Mouse (Mus musculus): Measurements from ENCODE around the gene Gimap7.

Gene Gimap7

GRCm38 (mm10) chr6:48738961-48739779 lies 20.7 kb downstream of the Gimap7 start, which contains the start of gene Gimap1:
Gimap1 (plus strand) TSS chr6:48739054.
- in situ Hi-C loops (cut with MboI; ENCODE audit: unreplicated experiment in 2 of 2), result loop anchor here (5.0 kb wide), 1 partner anchor 37 kb away; no protein-coding TSS in a partner anchor

- in situ Hi-C loops (cut with MboI; ENCODE audit: unreplicated experiment in 2 of 2), result loop anchor here (5.0 kb wide), 1 partner anchor 37 kb away; no protein-coding TSS in a partner anchor
Observed at GRCm38 (mm10) chr6:48739780-48740055, 21.3 kb downstream of the Gimap7 start.

- in situ Hi-C loops (cut with MboI; ENCODE audit: unreplicated experiment in 2 of 2), result no loop called here
Observed at GRCm38 (mm10) chr6:48740501-48741169, 22.2 kb downstream of the Gimap7 start.

- in situ Hi-C loops (cut with MboI; ENCODE audit: unreplicated experiment in 2 of 2), result no loop called here
Observed at GRCm38 (mm10) chr6:48741273-48741672, 22.9 kb downstream of the Gimap7 start.

DNA sequence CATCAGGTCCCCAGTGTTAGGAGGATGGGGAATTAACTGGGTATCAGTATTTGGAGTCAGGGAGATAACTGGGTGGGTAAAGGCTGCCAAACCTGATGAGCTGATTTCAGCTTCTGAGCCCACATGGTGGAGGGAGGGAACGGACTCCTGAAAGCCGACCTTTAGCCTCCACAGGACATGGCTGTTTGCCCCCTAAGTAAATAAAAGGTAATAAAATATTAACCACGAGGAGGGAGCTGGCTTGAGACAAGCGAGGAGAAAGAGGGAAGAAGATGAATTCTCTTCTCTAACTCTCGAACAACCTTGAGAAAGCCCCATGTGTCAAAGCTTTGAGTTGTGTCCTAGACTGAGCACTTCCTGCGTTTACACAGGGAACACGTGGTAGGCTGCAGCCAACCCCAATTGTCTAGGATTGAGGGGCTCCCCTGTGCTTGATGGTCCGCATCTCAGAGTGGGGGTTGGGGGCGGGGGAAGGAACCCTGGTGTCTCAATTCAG lies 23.3 kb downstream of the Gimap7 start:
- in situ Hi-C loops (cut with MboI; ENCODE audit: unreplicated experiment in 2 of 2), result no loop called here

GRCm38 (mm10) chr6:48742422-48743351 lies 24.3 kb downstream of the Gimap7 start:
- in situ Hi-C loops (cut with MboI; ENCODE audit: unreplicated experiment in 2 of 2), result no loop called here

GRCm38 (mm10) chr6:48745490-48745889 lies 27.1 kb downstream of the Gimap7 start:
- in situ Hi-C loops (cut with MboI; ENCODE audit: unreplicated experiment in 2 of 2), result loop anchor here in 1 of 2 experiments (5.0 kb wide), 1 partner anchor 98 kb away; the partner anchor contains the start of gene Gimap8

DNA sequence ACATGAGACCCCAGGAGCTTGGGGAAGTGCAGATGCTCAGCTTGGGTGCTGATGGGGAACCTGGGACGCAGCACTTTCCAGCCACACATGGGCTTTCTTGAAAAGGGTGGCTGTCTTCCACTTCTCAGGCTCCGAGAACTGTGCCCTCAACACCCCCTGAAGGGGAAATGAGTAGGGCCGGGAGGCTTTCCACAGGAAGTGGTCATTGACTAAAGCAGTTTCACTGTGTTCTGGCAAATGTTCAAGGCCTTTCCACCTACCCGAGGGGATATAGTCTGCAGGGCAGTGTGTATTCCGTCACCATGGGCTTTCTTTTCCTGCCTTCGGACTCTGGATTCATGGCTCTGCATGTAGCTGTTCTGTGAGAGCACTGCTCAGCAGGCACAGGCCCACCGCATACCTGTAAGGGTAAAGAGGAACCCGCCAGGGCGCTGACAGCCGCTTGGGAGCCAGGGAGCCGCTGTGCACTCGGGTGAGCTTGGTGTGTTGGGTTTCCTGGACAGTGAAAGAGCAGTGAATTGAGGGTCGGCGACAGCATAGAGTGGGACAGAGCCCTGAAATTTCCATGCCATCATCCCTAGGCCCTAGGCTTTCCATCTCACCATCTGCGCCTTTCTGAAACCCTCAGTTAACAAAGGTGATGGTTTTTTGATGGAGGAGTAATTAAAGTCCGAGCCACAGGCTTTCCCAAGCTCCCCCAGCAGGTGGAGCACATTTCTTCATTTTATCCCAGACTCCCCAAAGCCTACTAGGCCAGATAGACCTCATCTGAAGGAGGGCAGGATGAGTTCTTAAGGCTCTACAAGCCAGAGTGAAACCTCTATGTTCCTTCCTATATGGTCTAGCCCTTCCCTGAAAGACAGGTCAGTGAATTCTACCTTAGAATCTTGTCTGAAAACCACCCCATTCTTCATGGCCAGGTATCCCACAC lies 27.8 kb downstream of the Gimap7 start, which contains the start of gene Gimap5:
Gimap5 (plus strand) TSS at position 239 of the 931 bp plus-strand sequence.
- in situ Hi-C loops (cut with MboI; ENCODE audit: unreplicated experiment in 2 of 2), result loop anchor here in 1 of 2 experiments (5.0 kb wide), 1 partner anchor 99 kb away; the partner anchor contains the start of gene Gimap8

DNA sequence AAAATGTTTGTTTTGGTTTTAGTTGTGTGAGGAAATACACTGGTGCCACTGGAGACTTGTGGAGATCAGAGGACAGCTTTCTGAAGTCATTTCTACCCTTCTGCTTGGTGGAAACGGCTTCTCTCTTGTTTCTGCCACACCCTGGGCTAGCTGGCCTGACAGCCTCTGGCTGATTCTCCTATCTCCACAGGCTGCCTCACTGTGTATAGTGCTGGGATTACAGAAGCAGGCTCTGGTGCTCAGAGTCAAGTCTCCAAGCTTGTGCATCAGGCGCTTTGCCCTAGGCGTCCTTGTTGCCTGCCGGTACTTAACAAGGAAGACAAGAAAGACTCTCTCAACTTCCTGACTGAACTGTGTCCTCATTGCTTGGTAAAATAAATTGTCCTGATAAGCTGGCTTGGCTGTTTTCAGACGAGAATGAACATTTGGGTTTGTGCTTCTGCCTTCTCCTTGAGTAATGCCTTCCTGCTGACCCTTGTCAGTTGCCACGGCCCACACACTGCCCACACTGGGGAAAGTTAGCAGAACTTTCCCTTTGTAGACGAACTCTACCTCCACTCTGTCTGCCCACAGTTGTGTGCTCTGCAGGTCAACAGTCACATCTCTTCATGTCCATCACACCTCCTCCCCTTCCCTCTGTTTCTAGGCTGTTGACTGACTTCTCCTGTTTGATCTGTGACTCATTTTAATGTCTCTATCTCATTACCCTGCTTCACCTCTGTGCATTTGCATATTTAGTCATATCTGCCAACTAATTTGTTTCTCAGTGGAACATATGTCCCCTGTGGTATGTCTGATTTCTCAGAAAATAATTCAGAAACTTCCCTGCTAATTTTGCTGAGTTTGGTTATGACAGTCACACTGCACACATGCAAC lies 28.9 kb downstream of the Gimap7 start:
- in situ Hi-C loops (cut with MboI; ENCODE audit: unreplicated experiment in 2 of 2), result loop anchor here in 1 of 2 experiments (5.0 kb wide), 1 partner anchor 100 kb away; the partner anchor contains the start of gene Gimap8

DNA sequence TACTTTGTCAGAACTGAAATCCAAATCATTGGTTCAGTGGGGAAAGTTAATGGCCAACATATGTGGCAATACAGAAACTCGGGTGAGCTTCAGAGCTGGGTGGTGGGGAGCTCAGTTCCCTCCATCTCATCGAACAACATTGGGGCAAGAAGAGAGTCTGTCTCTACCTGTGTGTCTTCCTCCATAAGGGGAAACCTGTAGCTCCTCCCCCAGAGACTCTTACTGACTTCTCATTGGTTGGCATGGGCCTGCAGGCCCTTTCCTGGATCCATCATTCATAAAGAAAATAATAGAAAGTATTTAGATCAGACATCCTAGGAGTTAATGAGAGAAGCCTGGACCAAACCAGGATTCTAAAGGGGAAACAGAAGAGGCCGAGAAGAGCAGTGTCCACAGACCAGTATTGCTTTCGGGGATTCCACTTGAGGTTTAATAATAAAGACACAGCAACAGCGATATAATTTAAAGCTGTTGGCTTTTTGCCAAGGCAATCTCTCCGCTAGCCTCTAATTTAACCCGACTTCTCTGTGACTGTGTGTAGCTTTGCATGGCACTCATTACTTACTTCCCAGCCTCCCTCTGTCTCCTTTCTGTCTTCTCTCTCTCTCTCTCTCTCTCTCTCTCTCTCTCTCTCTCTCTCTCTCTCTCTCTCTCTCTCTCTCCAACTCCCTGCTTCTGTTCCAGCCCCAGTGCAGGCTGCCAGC lies 45.3 kb downstream of the Gimap7 start:
- in situ Hi-C loops (cut with MboI; ENCODE audit: unreplicated experiment in 2 of 2), result loop anchor here in 1 of 2 experiments (25.0 kb wide), 1 partner anchor 576 kb away; no protein-coding TSS in a partner anchor

DNA sequence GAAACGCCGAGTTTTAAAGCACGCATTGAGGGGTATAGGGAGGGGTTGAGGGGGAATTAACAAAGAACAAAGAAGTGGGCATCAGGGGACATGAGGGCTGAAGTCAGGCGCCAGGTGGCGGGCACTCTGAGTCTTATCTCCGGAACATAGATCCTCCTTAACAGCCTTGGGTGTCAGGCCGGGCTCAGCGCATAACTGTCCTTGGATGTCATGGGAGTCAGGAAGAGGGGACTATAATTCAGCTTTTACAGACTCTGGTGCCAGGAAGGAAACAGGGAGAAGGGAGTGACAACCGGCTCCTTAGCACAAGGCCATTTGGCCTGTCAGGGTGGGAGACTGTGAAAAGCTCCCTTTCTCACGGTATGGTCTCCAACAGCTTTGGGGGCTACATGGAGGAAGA lies 46.1 kb downstream of the Gimap7 start:
- in situ Hi-C loops (cut with MboI; ENCODE audit: unreplicated experiment in 2 of 2), result loop anchor here in 1 of 2 experiments (25.0 kb wide), 1 partner anchor 577 kb away; no protein-coding TSS in a partner anchor

DNA sequence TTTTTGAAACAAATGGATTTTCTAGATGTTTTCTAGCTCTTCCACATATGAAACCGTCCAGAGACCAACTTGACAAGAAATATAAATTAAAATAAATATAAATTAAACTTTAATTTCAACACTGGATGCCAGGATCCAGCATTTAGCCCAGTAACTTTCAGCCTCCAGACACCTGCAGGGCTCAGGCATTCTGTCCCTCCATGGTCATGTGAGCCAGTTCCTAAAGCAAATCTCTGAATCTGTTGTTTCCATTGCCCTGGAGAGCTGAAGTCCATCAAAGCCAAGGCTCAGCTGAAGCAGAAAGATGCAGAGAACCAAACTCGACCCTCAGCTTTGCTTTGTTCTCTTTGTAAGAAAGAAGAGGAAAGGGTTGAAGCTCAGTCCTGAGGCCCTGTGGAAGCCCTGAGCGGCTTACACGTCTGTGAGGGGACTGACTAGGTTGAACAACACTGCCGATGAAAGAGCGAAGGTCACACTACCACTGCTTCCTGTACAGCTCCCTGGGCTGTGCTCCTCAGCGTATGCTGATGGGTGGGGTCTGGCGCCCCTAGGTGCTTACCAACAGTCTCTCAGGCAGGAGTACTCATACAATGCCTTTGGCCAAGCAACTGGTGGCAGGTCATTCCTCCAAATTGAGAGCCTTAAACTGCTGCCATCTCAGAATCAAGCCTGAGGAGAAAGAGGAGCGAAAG lies 49.9 kb downstream of the Gimap7 start:
- in situ Hi-C loops (cut with MboI; ENCODE audit: unreplicated experiment in 2 of 2), result loop anchor here in 1 of 2 experiments (25.0 kb wide), 1 partner anchor 581 kb away; no protein-coding TSS in a partner anchor

DNA sequence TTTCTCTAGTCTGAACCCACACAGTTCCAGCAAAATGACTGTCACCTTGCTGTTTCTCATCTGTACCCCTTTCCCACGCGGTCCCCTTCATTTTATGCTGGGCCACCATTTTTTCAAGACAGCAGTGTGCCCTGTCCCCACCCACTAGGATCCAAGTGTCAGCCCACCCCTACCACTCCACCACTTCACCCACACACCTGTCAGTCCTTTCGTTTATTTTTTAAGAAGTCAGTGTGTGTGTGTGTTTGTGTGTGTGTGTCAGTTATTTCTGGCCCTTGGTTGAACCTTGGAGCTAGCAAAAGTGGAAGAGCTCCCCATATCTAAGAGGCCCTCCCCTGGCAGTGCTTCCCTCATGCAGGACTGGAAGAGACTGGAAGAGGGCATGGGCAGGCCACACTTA lies 50.5 kb downstream of the Gimap7 start:
- in situ Hi-C loops (cut with MboI; ENCODE audit: unreplicated experiment in 2 of 2), result loop anchor here in 1 of 2 experiments (25.0 kb wide), 1 partner anchor 582 kb away; no protein-coding TSS in a partner anchor

GRCm38 (mm10) chr6:48770696-48771095 lies 52.3 kb downstream of the Gimap7 start, which contains the start of gene Gimap3:
Gimap3 (minus strand) TSS chr6:48770851.
- in situ Hi-C loops (cut with MboI; ENCODE audit: unreplicated experiment in 2 of 2), result loop anchor here (5.0 to 25.0 kb wide), 7 partner anchors 37 to 583 kb away; partner anchors contain the start of genes Gimap8 (in 2 of the 2) and Lrrc61 (in 1 of the 2)

DNA sequence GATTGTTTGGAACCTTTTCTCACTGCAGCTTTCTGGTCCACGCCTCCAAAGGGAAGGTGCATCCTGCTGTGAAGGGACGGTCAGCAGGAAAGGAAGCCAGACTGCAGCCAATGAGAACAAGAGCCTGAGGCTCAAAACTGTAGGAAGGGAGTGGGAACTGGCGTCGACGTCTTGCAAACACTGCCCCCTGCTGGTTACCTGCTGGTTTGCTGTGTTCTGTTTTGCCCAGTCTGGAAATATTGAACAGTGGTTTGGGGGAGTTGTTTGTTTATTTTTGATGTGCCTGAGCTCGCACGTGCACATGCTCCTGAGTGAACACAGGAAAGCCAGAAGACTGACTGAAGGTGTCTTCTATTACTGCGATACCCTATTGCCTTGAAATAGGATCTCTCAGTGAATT lies 53.6 kb downstream of the Gimap7 start:
- in situ Hi-C loops (cut with MboI; ENCODE audit: unreplicated experiment in 2 of 2), result loop anchor here (5.0 to 25.0 kb wide), 7 partner anchors 35 to 585 kb away; partner anchors contain the start of genes Gimap8 (in 2 of the 2) and Lrrc61 (in 1 of the 2)

All from v-Abl transformed pro-B cells (cell line).